Mouse (Mus musculus) natural killer cell, adult 2 months (primary cell): ENCODE results near the gene Cr1l.

ENCODE experiments used
- DNase-seq, 2 experiments: peaks; one replicate each; pipeline ENCODE4 v3.0.0; 2022; ENCODE audit warnings: low spot score in 2 of 2

The Cr1l gene

GRCm38 (mm10) chr1:195130953-195131674, at the start of gene Cr1l:
Gene Cr1l (minus strand): TSS chr1:195131586.
- DNase-seq, result peak; percentile 75 to 83

- peak; percentile 6 to 88 for DNase-seq
These were observed 44.9 kb upstream of the Cr1l start, which contains the start of gene Cr2 for GRCm38 (mm10) chr1:195175980-195176931. Gene Cr2 (minus strand): TSS chr1:195176716.

- DNase-seq, result no peak
These were observed 33.8 kb upstream of the Cr1l start for GRCm38 (mm10) chr1:195164996-195165755.

GRCm38 (mm10) chr1:195132070-195132469, 684 bp upstream of the Cr1l start:
- DNase-seq, result no peak

- no peak for DNase-seq
These were observed 259 bp upstream of the Cr1l start for GRCm38 (mm10) chr1:195131675-195132015.

GRCm38 (mm10) chr1:195130479-195130878, 907 bp downstream of the Cr1l start:
- no peak for DNase-seq

- no peak for DNase-seq
These were observed 1.5 kb downstream of the Cr1l start for GRCm38 (mm10) chr1:195129867-195130266.

- no peak for DNase-seq
These were observed 17.0 kb downstream of the Cr1l start for GRCm38 (mm10) chr1:195114414-195114813.

- no peak for DNase-seq
These were observed 17.8 kb downstream of the Cr1l start for GRCm38 (mm10) chr1:195113621-195114020.

GRCm38 (mm10) chr1:195100693-195101092, 30.7 kb downstream of the Cr1l start:
- DNase-seq, result no peak

GRCm38 (mm10) chr1:195098004-195098403, 33.4 kb downstream of the Cr1l start:
- no peak for DNase-seq

GRCm38 (mm10) chr1:195092220-195092720, 39.1 kb downstream of the Cr1l start, which contains the start of gene Cd46:
Gene Cd46 (minus strand): TSS chr1:195092249.
- DNase-seq, result peak; percentile 49 to 52

GRCm38 (mm10) chr1:195091699-195092219, 39.6 kb downstream of the Cr1l start:
- no peak for DNase-seq

- DNase-seq, result no peak
These were observed 49.2 kb downstream of the Cr1l start for GRCm38 (mm10) chr1:195082142-195082541.
